Mouse (Mus musculus) lung, adult 2 months (tissue): ENCODE measurements around the gene Ppp1r35.

ENCODE experiments used
- CTCF ChIP-seq: fragments of 200-500 bp; IDR thresholded peaks from 2 replicates; pipeline ENCODE4 v1.5.1; 2011; ENCODE audit warnings: mild to moderate bottlenecking, low read length, control low read depth; ENCODE audit not compliant: insufficient read depth
- POLR2A ChIP-seq: fragments of 200-500 bp; IDR thresholded peaks from 2 replicates; pipeline ENCODE4 v1.6.1; 2011; ENCODE audit warnings: low read depth, mild to moderate bottlenecking, control low read depth, low read length, borderline replicate concordance; ENCODE audit errors: extremely low read depth

GRCm38 (mm10) chr5:137733638-137734288 lies 44.9 kb upstream of the Ppp1r35 start:
- TF ChIP-seq CTCF (no peak), POLR2A (no peak)
